Mouse (Mus musculus) liver, adult 2 months (tissue): ENCODE measurements around the gene Elane.

Source experiments
- CTCF ChIP-seq: fragments of 200-500 bp; IDR thresholded peaks from 2 replicates; pipeline ENCODE4 v1.5.1; 2011; ENCODE audit warnings: low read depth, low read length, control low read depth
- POLR2A ChIP-seq: fragments of 200-500 bp; IDR thresholded peaks from 2 replicates; pipeline ENCODE4 v1.6.1; 2011; ENCODE audit warnings: low read length, control low read depth; ENCODE audit not compliant: insufficient read depth; ENCODE audit errors: extremely low read depth

DNA sequence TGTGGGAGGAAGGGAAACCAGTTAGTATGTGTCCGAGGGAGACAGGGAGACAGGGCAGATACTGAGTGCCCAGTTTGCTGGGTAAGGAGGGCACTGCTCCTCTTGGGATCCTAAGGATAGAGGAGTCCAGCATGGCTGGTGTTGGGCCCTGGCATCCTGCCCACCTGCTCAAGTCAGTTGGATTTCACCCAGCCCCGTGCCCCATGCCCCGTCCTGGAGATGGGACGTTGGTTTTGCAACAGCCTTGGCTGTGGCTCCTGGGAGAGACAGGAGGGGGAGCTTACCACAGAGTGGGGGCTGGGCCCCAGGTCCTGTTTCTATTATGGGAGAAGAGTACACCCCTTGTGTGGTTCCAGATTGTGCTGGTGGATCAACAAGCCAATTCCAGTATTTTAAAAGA is 1.6 kb upstream of the Elane start:
- TF ChIP-seq POLR2A (no peak), CTCF (no peak)
